Mouse (Mus musculus) heart, postnatal 10 days (tissue): ENCODE measurements around the gene Atpaf1. TPM values are rescaled to one million over a fixed set of nuclear protein-coding genes. Genes with fewer than 3 reads are reported as not detected.

Experiments used
- DNase-seq, 2 experiments: peaks; one replicate each; pipeline ENCODE4 v3.0.0; 2021
- intact Hi-C: fragments of 180-260 bp; cut with DNase I; formaldehyde crosslinking; loops from one replicate; pipeline ENCODE4 v1.15.1; 2025
- total RNA-seq, 2 experiments: library from RNA; stranded (reverse); gene quantifications; 2 replicates each; pipeline ENCODE4 v1.2.3; 2021

Atpaf1 gene
- total RNA-seq, 2 experiments from 2014 or later: 53.1 to 54.6 TPM

GRCm38 (mm10) chr4:115840842-115841241, 56.2 kb downstream of the Atpaf1 start:
- intact Hi-C loops: no loop called here

DNA sequence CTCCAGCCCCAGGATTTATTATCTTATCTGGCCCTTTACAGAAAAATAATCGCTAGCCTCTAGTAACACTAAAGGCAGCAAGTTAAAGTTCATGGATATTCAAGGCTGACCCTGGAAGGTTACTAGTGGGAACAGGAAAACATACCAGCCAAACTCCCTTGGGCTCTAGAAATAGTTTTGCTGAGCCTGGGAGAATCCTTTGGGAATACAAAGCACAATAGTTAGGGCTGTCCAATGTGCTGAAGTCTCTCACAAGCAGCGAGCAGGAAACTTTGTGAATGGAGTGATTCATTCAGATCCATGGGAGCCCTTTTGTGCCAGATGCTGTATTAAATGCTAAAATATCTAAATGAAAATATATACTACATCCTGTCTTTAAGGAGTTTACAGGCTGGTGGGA, 62.0 kb downstream of the Atpaf1 start:
- DNase-seq: peak; percentile 32 to 40
- intact Hi-C loops: no loop called here

More at GRCm38 (mm10) chr4:115840842-115841241, 56.2 kb downstream of the Atpaf1 start:
- DNase-seq: no peak

DNA sequence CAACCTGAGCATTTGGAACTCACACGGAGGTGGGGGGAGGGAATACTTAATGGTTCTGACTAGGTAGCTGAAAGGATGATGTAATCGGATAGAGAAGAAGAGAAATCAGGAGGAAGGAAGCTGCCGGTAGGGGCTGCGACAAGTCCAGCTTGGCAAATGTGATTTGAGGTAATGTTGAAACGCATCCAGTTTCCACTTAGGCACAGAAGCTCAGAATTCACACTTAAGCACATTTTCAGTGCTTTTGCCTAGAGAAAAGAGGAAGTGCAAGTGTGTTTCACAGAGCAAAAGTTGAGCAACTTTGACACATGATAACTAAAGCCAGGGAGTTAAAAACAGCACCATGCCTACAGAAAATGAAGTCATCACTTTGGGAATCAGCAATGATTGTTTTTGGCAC, 62.8 kb downstream of the Atpaf1 start:
- intact Hi-C loops: no loop called here
- DNase-seq: peak in 1 of 2 experiments; percentile 23

DNA sequence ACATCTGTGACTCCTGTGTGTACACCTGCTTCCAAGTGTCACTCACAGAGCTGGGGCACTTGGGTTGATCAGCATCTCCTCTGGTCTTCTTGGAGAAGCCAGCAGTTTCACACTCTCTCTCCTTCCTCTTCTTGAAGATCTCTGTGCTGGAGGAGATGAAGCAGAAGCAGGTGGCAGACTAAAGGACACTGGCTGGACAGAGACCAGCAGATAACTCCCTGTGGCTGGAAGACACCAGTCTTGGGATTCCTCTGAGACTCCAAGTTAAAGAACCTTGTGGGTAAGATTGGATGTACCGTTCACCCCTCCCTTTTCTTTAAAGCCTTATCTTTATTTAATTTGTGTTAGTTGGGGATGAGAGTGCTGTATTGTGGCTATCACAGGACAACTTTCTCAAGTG, 63.5 kb downstream of the Atpaf1 start:
- intact Hi-C loops: no loop called here
- no peak for DNase-seq

- intact Hi-C loops: no loop called here
- no peak for DNase-seq
These were observed 64.5 kb downstream of the Atpaf1 start for GRCm38 (mm10) chr4:115848990-115849677.

- DNase-seq: no peak
- intact Hi-C loops: no loop called here
These were observed 65.5 kb downstream of the Atpaf1 start for GRCm38 (mm10) chr4:115850111-115850510.

GRCm38 (mm10) chr4:115850631-115851030, 66.0 kb downstream of the Atpaf1 start:
- intact Hi-C loops: no loop called here
- no peak for DNase-seq

- intact Hi-C loops: no loop called here
- DNase-seq: no peak
These were observed 67.0 kb downstream of the Atpaf1 start for GRCm38 (mm10) chr4:115851569-115851968.

GRCm38 (mm10) chr4:115855100-115855499, 70.5 kb downstream of the Atpaf1 start:
- no peak for DNase-seq
- intact Hi-C loops: no loop called here

GRCm38 (mm10) chr4:115855609-115856008, 71.0 kb downstream of the Atpaf1 start:
- no peak for DNase-seq

DNA sequence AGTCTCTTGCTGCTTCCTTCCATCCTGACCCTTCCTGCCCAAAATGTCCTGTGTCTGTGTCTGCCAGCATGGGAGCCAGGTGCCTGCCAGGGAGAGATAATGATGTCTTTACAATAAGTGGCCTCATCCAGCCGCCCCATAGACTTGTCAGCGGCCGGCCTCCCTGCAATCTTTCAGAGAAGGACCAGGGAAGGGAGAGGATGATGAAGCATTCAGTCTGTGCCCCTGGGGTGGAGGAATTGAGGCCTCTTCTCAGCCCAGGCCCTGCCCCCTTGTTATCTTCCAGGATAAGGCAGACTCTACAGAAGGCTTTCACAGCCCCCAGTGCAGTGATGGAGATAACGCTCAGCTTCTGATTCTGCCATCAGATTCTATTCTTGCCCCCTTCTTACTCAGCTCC, 71.7 kb downstream of the Atpaf1 start:
- DNase-seq: no peak
- intact Hi-C loops: no loop called here

More at GRCm38 (mm10) chr4:115855609-115856008, 71.0 kb downstream of the Atpaf1 start:
- intact Hi-C loops: no loop called here

DNA sequence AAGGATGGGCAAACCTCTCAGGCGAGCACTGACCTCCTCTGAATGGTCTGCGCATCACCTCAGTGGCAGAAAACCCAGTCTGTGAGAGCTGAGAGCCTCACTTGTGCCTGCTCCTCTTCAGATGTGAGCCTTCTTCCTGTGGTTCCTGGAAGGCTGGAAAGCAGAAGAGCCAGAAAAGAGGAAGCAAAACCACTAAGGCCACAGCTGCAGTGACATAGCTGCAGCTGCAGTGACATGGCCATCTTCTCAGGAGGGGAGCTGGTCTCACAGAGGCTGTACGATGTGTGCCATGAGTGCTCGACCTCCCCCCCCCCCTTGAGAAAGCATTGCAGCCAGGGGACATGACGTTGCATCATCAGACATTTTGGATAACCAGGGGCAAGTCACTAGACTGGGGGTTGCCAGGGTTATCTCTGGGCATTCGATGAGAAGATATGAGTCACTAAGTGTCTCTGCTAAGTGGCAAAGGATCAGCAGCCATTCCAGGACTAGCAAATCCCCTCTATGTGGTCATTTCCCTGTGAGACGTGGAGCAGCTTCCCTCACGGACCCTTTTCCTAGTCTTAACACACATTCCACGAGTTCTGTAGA, 72.8 kb downstream of the Atpaf1 start:
- intact Hi-C loops: no loop called here
- no peak for DNase-seq

DNA sequence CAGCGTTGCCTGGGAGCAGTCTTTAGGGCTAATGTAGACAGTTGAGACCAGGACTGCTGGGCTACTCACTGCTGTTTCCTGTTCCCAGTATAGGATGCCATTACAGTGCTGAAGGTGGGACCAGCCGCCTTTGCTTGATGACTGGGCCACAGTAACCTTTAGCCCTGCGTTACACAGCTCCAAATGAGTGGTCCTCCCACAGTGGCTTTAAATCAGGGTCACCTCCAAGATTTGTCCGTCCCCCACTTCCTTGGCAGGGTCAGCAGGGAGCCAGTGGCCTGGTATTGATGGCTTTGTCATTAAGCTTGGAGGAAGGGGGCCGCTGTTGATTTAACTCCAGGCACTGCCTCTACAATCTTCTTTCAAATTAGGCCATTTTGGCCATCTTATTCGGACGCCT, 78.7 kb downstream of the Atpaf1 start:
- intact Hi-C loops: no loop called here
- no peak for DNase-seq

- no peak for DNase-seq
- intact Hi-C loops: no loop called here
These were observed 79.3 kb downstream of the Atpaf1 start for GRCm38 (mm10) chr4:115863880-115864279.

Other genes with a start within 250 kb of the Atpaf1 start
- not detected for gene Cyp4a31, start 221.2 kb upstream of the Atpaf1 start, total RNA-seq
- not detected for gene Cyp4a32, start 183.8 kb upstream of the Atpaf1 start, total RNA-seq
- 10 to 100 TPM; 15.3 to 20.0 TPM for gene Cyp4b1, start 137.1 kb upstream of the Atpaf1 start, total RNA-seq
- 10 to 100 TPM; 36.7 to 38.9 TPM for gene Efcab14, start 47.1 kb upstream of the Atpaf1 start, total RNA-seq
- gene Tex38, start 3.8 kb upstream of the Atpaf1 start, total RNA-seq: under 1 TPM; 0.35 to 0.67 TPM
- 1 to 10 TPM; 6.1 to 7.0 TPM for gene Mob3c, start 43.3 kb downstream of the Atpaf1 start, total RNA-seq
- gene Mknk1, start 54.4 kb downstream of the Atpaf1 start, total RNA-seq: 10 to 100 TPM; 26.2 to 30.2 TPM
- gene Kncn, start 99.6 kb downstream of the Atpaf1 start, total RNA-seq: not detected
- gene 6430628N08Rik, start 105.9 kb downstream of the Atpaf1 start, total RNA-seq: not detected
- not detected for gene Dmbx1, start 155.1 kb downstream of the Atpaf1 start, total RNA-seq
- under 1 TPM; 0.60 to 0.94 TPM for gene Faah, start 233.1 kb downstream of the Atpaf1 start, total RNA-seq